Mouse (Mus musculus) G1E (cell line): ENCODE measurements at regions not wholly inside any gene's neighbourhood (a gene's known extent, or its start where the extent isn't known, plus 50 kb on each side); places are given as distances from the start of the nearest gene placed in this dataset.

ENCODE experiments used
- ATAC-seq: 2 replicates; pipeline ENCODE4 v1.8.0; 2016; ENCODE audit warnings: mild to moderate bottlenecking; ENCODE audit not compliant: insufficient number of reproducible peaks, poor library complexity, low FRiP score, severe bottlenecking; ENCODE audit errors: extremely low read depth
- DNase-seq: peaks from one replicate; pipeline ENCODE4 v3.0.0; 2012; ENCODE audit warnings: low spot score
- H3K27me3 ChIP-seq: 2 replicates; pipeline ENCODE4 v1.6.1; 2012; ENCODE audit warnings: mild to moderate bottlenecking, low read length, inconsistent platforms; ENCODE audit not compliant: insufficient read depth
- H3K36me3 ChIP-seq: replicated peaks from 2 replicates; pipeline ENCODE3; 2012; ENCODE audit warnings: mild to moderate bottlenecking, inconsistent platforms
- H3K4me1 ChIP-seq: 2 replicates; pipeline ENCODE4 v1.6.1; 2012; ENCODE audit warnings: low read depth, low read length, inconsistent platforms, mixed read lengths; ENCODE audit not compliant: insufficient read depth
- H3K4me3 ChIP-seq: 2 replicates; pipeline ENCODE4 v1.5.1; 2012; ENCODE audit warnings: low read depth, mild to moderate bottlenecking, inconsistent platforms, low read length, moderate library complexity, mixed read lengths
- H3K9me3 ChIP-seq: replicated peaks from 2 replicates; pipeline ENCODE4 v1.6.1; 2012; ENCODE audit warnings: inconsistent platforms
- CTCF ChIP-seq: IDR thresholded peaks from 2 replicates; pipeline ENCODE4 v1.5.1; 2012; ENCODE audit warnings: low read depth, low read length, inconsistent platforms, mixed read lengths
- GATA1 ChIP-seq: IDR thresholded peaks from 2 replicates; pipeline ENCODE4 v1.6.1; 2012; ENCODE audit warnings: borderline replicate concordance, low read length, inconsistent platforms, mixed read lengths
- GATA2 ChIP-seq: IDR thresholded peaks from 2 replicates; pipeline ENCODE4 v1.6.1; 2012; ENCODE audit warnings: low read depth, low read length, inconsistent platforms, borderline replicate concordance
- POLR2AphosphoS5 ChIP-seq: IDR thresholded peaks from 2 replicates; pipeline ENCODE4 v1.6.1; 2012; ENCODE audit warnings: low read depth, low read length, inconsistent platforms; ENCODE audit not compliant: insufficient replicate concordance
- TAL1 ChIP-seq: conservative IDR thresholded peaks from 2 replicates; pipeline ENCODE4 v1.6.1; 2012; ENCODE audit warnings: low read depth, low read length, inconsistent platforms, mixed read lengths

- TF ChIP-seq TAL1 (no peak), CTCF (no peak), POLR2AphosphoS5 (no peak), GATA2 (no peak), GATA1 (no peak)
Observed at GRCm38 (mm10) chr12:14088960-14089359, 62.9 kb downstream of the Fam84a start.

GRCm38 (mm10) chr12:14082771-14083170, 69.1 kb downstream of the Fam84a start:
- H3K9me3 ChIP-seq = no peaks in the 10 kb centered on the region
- no peaks in the 10 kb centered on the region for H3K27me3 ChIP-seq
- H3K36me3 ChIP-seq = no peaks in the 10 kb centered on the region
- no peak overlapping the region for H3K4me3 ChIP-seq
- ATAC-seq (no peak), DNase-seq (no peak)
- no peak for TF ChIP-seq GATA1
- no peak for TF ChIP-seq GATA2
- TF ChIP-seq POLR2AphosphoS5 = no peak
- TF ChIP-seq CTCF = no peak
- no peak for TF ChIP-seq TAL1
- no peaks in the 10 kb centered on the region for H3K4me1 ChIP-seq

More at GRCm38 (mm10) chr12:14088960-14089359, 62.9 kb downstream of the Fam84a start:
- no peak overlapping the region for H3K4me3 ChIP-seq
- no peak for ATAC-seq
- no peaks in the 10 kb centered on the region for H3K27me3 ChIP-seq
- no peaks in the 10 kb centered on the region for H3K4me1 ChIP-seq
- H3K36me3 ChIP-seq = no peaks in the 10 kb centered on the region
- no peaks in the 10 kb centered on the region for H3K9me3 ChIP-seq
- no peak for DNase-seq

DNA sequence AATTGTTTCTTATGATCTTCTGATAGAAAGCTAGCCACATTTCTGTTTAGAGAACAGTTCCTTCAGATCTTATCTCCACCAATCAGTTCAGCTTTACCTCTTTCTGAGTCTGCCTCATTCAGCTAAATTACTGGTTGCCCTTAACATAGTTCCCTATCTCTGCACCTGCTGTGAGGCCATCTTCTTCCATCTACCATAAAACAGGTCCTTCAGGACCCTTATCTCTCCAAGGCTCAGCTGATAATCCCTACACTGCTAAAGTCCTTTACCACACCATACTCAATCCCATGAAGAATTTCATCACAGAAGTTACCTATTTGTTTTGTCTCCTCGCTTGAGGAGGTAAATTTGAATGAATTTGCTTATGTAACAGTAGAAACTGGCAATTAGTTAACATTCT, 72.0 kb downstream of the Fam84a start:
- TF ChIP-seq GATA2 (no peak), POLR2AphosphoS5 (no peak), CTCF (no peak), GATA1 (no peak), TAL1 (no peak)
- no peak for ATAC-seq

GRCm38 (mm10) chr12:14069049-14069448, 82.8 kb downstream of the Fam84a start:
- ATAC-seq (no peak), DNase-seq (no peak)
- H3K9me3 ChIP-seq = 0 out of 2 replicates have a peak, but pooled peaks cover 2% of the 10 kb centered on the region
- H3K4me3 ChIP-seq = no peak overlapping the region
- no peak for TF ChIP-seq TAL1
- TF ChIP-seq POLR2AphosphoS5 = no peak
- no peak for TF ChIP-seq GATA2
- no peak for TF ChIP-seq GATA1
- no peaks in the 10 kb centered on the region for H3K4me1 ChIP-seq
- H3K36me3 ChIP-seq = no peaks in the 10 kb centered on the region
- H3K27me3 ChIP-seq = no peaks in the 10 kb centered on the region

More for the DNA sequence above, 72.0 kb downstream of the Fam84a start:
- no peaks in the 10 kb centered on the region for H3K4me1 ChIP-seq
- no peak overlapping the region for H3K4me3 ChIP-seq
- H3K27me3 ChIP-seq = no peaks in the 10 kb centered on the region
- DNase-seq = no peak
- no peaks in the 10 kb centered on the region for H3K9me3 ChIP-seq
- H3K36me3 ChIP-seq = no peaks in the 10 kb centered on the region

DNA sequence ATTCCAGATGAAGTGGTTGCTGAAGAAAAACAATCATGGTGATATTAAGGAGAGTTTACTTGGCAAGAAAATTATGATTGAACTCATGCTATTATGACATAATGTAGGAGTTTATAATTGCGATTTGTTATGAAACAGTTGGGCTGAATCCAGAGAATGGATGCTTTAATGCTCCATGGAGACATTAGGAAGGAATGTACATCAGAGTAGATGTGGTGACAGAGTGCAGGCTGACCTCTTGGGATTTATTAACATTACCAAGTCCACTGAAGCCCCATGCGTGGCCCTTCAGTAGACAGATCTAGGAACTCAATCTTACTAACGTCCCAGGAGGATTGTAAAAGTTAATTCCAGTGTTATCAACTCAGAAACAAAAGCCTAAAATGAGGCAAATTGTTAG, 86.5 kb downstream of the Fam84a start:
- no peaks in the 10 kb centered on the region for H3K4me1 ChIP-seq
- 0 out of 2 replicates have a peak, but pooled peaks cover 2% of the 10 kb centered on the region for H3K9me3 ChIP-seq
- DNase-seq (no peak), ATAC-seq (no peak)
- no peak overlapping the region for H3K4me3 ChIP-seq
- TF ChIP-seq POLR2AphosphoS5 = no peak
- TF ChIP-seq CTCF = no peak
- no peak for TF ChIP-seq GATA1
- TF ChIP-seq TAL1 = no peak
- no peak for TF ChIP-seq GATA2
- no peaks in the 10 kb centered on the region for H3K27me3 ChIP-seq
- no peaks in the 10 kb centered on the region for H3K36me3 ChIP-seq

- Histone ChIP-seq H3K9me3 (0 out of 2 replicates have a peak, but pooled peaks cover 2% of the 10 kb centered on the region), H3K27me3 (no peaks in the 10 kb centered on the region), H3K4me3 (no peak overlapping the region), H3K36me3 (no peaks in the 10 kb centered on the region), H3K4me1 (no peaks in the 10 kb centered on the region)
- DNase-seq (no peak), ATAC-seq (no peak)
- TF ChIP-seq GATA2 (no peak), GATA1 (no peak), TAL1 (no peak), POLR2AphosphoS5 (no peak), CTCF (no peak)
Observed at GRCm38 (mm10) chr12:14063276-14063675, 88.6 kb downstream of the Fam84a start.

GRCm38 (mm10) chr12:14056116-14056515, 95.7 kb downstream of the Fam84a start:
- ATAC-seq (no peak), DNase-seq (no peak)
- H3K9me3 ChIP-seq = no peaks in the 10 kb centered on the region
- H3K36me3 ChIP-seq = no peaks in the 10 kb centered on the region
- H3K27me3 ChIP-seq = no peaks in the 10 kb centered on the region
- TF ChIP-seq CTCF = no peak
- no peak for TF ChIP-seq TAL1
- TF ChIP-seq POLR2AphosphoS5 = no peak
- no peak for TF ChIP-seq GATA1
- TF ChIP-seq GATA2 = no peak
- no peak overlapping the region for H3K4me3 ChIP-seq
- no peaks in the 10 kb centered on the region for H3K4me1 ChIP-seq
